Mouse (Mus musculus) gastrocnemius, postnatal 4 days (tissue): Measurements from ENCODE around the gene Unc93b1. TPM values are rescaled to one million over a fixed set of nuclear protein-coding genes. Genes with fewer than 3 reads are reported as not detected.
A peak's percentile ranks its signal among the peaks of the same experiment; 100 is the strongest.
"Not testable (repeated sequence)": the region's sequence is repeated elsewhere in the genome, so short reads cannot be mapped to it uniquely, and the experiment has no call there.

Experiments used
- DNase-seq, 2 experiments: peaks; one replicate each; pipeline ENCODE4 v3.0.0; 2021 to 2022; ENCODE audit warnings: low spot score in 2 of 2, mixed read lengths in 2 of 2
- total RNA-seq, 2 experiments: library from RNA; stranded (reverse); gene quantifications; 2 replicates each; pipeline ENCODE4 v1.2.3; 2021

Unc93b1 gene
- total RNA-seq, 2 experiments from 2014 or later = 25.8 to 26.8 TPM

- no peak for DNase-seq
Measured at GRCm38 (mm10) chr19:3942986-3943735, 8.2 kb downstream of the Unc93b1 start.

GRCm38 (mm10) chr19:3945872-3946564 is 11.0 kb downstream of the Unc93b1 start:
- no peak for DNase-seq

DNA sequence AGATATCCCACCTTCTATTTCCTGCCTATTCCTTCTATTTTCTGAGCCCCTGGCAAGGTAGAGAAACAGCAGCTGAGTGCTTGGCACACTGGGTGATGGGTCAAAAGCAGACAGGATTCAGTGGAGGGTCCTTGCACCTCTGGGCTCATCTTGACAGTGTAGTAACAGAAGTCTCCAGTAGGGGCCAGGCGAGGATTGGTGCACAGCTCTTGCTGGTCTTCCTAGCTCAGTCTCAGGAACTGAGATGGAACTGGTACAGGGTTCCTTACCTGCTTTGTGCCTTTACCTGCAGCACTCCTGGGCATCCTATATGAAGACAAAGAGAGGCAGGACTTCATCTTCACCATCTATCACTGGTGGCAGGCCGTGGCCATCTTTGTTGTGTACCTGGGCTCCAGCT is 11.7 kb downstream of the Unc93b1 start:
- peak in 1 of 2 experiments; percentile 65 for DNase-seq

DNA sequence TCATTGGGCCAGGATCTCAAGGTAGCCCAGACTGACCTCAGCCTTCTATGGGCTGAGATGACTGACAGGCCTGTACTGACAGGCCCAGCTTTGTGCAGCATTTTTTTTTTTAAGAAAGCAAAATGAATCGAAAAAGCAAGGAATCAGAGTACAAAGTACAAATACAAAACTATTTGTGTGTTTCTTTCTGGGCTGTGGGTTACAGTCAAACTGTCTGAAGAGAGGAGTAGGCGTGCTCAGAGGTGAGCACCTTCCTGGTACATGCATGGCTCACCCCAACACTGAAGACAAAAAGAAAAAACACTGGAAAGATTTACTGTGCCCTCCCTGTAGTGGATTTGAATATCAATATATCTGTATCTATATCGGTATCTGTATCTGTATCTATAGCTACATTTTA is 12.8 kb downstream of the Unc93b1 start:
- no peak for DNase-seq

DNA sequence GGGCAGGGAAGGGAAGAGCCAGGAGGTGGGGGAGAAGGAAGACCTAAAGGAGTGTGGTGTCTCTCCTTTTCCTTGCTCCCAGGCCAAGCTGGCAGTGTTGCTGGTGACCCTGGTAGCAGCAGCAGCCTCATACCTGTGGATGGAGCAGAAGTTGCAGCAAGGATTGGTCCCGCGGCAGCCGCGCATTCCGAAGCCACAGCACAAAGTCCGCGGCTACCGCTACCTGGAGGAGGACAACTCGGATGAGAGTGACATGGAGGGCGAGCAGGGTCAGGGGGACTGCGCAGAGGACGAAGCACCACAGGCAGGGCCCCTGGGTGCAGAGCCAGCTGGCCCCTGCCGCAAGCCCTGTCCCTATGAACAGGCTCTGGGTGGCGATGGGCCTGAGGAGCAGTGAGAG is 13.6 kb downstream of the Unc93b1 start:
- DNase-seq = no peak

- DNase-seq = no peak
Measured at GRCm38 (mm10) chr19:3950331-3950730, 15.3 kb downstream of the Unc93b1 start.

DNA sequence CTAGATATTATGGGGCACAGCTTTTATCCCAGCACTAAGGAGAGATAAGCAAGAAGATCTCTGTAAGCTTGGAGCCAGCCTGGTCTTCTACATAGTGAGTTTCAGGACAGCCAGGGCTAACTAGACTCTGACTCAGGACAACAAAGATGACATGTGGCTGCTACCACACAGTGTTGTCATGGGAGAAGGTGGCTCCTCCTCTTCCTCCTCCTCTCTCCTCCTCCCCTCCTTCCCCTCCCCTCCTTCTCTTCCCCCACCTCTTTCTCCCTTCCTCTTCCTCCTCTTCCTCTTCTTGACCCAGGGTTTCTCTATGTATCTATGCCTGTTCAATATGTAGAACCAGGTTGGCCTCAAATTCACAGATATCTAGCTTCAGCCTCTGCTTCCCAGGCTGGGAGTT is 16.5 kb downstream of the Unc93b1 start:
- DNase-seq = no peak

DNA sequence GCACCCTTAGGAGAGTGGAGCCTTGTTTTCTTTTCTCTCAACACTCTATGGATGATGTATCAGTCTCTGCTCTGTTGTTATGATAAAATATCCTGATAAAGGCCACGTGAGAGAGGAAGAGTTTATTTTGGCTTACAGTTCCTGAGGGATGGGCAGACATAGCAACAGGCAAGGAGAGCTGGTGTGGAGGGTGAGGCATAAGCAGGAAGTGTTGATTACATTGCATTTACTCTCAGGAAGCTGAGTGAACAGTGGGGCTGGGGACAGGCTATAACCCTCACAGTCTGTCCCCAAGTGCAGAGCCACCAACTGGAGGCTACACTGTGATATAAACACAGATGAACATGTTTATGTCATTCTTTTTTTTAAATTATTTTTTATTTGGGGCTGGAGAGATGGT is 17.1 kb downstream of the Unc93b1 start:
- DNase-seq = no peak

GRCm38 (mm10) chr19:3955033-3955432 is 20.0 kb downstream of the Unc93b1 start:
- no peak for DNase-seq

GRCm38 (mm10) chr19:3955804-3956203 is 20.8 kb downstream of the Unc93b1 start:
- DNase-seq = no peak

DNA sequence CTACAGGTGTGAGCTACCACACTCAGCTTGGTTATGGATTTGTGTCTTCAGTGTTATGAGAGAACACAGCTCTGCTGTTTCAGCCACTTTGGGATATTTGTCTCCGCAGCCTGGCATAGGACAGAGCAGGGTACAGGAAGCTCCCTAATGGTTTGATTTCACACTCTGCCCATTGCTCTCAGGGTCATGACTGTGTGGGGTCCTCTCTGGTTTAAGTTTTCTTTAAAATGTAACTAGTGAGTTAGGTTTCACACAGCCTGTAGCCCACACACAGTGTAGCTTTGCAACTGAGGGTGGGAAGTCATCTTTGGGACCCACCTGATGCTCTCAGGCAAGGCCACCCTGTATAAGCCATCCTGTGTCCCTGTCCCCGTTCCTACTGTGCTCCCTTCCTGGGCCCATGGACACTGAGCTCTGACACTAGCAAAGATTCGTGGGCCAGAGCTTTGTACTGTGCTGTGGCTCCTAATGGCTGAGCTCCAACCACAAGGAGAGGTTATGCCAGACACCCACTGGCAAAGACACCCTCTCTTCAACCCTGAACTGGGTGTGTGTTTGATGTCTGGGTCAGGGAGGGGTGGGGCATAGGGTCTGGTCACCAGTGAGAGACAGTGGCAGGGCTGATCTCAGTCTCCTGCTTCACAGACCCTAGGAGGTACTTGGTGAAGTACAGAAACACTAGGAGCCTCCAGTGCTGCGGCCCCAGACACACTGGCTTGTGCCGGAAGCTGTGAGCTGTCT is 22.5 kb downstream of the Unc93b1 start:
- not testable (repeated sequence) for DNase-seq

- DNase-seq = no peak
Measured at GRCm38 (mm10) chr19:3958470-3958869, 23.5 kb downstream of the Unc93b1 start, which contains the start of gene Aldh3b3. Gene Aldh3b3 (plus strand): TSS chr19:3958645.

GRCm38 (mm10) chr19:3959030-3959429 is 24.0 kb downstream of the Unc93b1 start:
- DNase-seq = no peak

DNA sequence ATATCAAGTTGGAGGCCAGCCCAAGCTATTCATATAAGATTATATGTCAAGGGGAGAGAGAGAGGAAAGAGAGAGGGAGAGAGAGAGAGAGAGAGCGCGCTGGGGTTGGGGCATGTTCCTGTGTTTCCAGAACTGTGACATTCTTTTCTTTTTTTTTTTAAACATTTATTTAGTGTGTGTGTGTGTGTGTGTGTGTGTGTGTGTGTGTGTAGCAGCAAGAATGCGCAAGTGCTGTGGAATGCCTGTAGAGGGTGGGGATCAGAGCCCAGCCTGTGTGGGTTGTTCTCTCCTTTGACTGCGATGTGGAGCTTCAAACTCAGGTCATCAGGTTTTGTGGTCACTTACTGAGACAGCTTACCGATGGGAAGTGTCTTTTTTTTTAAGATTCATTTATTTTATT is 25.2 kb downstream of the Unc93b1 start:
- DNase-seq = no peak

GRCm38 (mm10) chr19:3961805-3962204 is 26.8 kb downstream of the Unc93b1 start:
- not testable (repeated sequence) for DNase-seq

GRCm38 (mm10) chr19:3962469-3962868 is 27.5 kb downstream of the Unc93b1 start:
- DNase-seq = no peak

DNA sequence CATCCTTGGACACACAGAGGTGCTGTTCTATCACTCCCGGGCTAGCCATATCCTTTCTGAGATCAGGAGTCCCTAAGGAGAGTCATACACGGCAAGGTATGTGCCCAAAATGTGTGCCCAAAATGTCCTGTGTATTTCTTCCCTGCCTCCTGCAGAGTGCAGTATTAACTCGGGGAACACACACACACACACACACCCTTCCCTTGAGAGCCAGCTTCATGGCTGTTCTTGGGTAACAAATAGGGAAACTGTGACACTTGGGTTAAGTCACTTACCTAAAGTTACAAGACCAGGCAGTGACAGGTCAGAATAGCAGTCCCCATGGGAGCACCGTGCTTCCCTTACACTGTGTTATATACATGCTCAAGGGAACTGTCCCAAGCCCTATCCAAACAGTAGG is 29.0 kb downstream of the Unc93b1 start:
- no peak for DNase-seq

DNA sequence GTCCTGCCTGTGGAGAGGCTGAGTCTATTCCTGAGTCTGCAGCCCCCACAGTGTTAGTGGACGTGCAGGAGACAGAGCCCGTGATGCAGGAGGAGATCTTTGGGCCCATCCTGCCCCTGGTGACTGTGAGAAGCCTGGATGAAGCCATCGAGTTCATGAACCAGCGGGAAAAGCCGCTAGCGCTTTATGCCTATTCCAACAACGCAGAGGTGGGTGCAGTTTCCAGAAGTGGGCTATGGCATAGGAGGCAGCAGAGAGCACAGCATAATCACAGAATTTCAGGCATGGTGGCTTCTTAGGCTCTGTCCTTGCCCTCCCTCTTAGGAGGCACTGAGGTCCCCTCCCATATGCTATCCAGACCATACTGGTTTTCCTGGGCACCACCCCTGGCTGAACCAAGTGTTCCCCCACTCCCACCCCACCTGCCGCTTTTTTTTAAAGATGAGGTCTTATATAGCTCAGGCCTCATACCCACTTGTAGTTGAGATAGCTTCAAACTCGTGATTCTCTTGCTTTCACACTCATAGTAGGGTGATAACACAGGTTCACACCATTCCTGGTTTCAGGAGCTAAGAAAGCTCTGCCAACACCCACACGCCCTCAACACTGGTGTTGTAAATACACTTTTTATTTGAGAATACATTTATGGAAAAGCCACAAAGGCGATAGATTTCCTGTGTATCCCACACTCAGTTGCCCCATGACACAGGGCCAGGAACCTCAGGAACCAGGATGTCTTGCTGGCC is 31.5 kb downstream of the Unc93b1 start:
- DNase-seq = no peak

- no peak for DNase-seq
Measured at GRCm38 (mm10) chr19:3967258-3967657, 32.3 kb downstream of the Unc93b1 start.

DNA sequence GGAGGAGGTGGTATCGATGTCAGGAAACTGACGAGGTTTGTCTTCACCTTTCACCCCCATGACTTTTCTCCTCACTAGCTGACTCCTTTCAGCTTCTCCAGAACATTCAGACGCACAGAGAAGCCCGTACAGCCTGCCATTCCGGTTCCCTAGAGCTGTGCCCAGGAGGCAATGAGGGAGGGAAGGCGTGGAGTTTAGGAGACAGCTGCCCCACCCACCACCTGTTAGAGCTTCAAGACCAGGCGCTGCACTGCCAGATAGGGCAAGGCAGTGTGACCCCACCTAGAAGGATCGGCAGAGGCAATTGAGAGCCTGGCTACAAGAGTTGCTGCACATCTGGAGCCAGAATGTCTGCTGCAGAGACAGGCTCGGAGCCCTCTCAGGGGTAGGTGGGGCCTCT is 37.2 kb downstream of the Unc93b1 start, which contains the start of gene Aldh3b2:
Gene Aldh3b2 (plus strand): TSS at position 100 of the 400 bp plus-strand sequence.
- DNase-seq = no peak

GRCm38 (mm10) chr19:3974608-3975007 is 39.6 kb downstream of the Unc93b1 start:
- DNase-seq = not testable (repeated sequence)
